Mouse (Mus musculus): ENCODE data around the gene Srrd.

DNA sequence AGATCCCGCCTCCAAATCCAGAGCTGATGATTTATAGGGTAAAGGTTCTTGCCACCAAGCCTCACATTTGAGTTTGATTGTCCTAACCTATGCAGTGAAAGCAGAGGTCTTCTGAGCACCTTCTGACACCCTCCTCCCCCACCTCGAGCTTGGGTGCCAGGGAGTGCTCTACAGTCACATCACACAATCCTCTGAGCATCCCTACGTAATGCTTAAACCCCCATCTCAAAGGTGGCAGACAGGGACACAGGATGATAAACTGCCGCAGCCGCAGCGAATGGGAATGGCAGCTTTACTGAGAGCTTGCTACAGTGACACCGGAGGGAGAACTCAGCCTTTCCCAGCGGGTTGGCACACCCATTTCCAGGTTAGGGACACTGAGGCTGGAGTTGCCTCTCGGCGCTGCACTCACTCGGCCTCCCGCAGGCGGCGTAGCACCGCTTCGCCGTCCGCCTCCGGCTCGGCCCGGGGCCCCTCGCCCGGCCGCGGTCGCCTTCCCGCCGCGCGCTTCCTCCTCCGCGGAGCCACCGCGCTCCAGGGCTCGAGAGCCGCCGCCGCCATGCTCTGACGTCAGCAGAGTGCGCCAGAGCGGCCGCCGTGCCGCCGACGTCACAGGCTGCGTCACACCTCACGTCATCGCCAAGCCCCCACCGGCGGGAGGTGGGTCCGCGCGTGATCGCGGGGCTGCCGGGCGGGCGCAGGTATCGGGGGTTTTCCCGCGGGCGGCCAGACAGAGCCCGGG, at the start of gene Srrd, which contains the start of gene Hps4:
- TF ChIP-seq CTCF (IDR thresholded peaks at IDR 0.05) (no peak; the same call in 1 of the 2 replicates), EP300 (IDR thresholded peaks at IDR 0.05) (no peak)
